ENCODE assay signal across 27 mouse cellular contexts in the genomic region with DNA sequence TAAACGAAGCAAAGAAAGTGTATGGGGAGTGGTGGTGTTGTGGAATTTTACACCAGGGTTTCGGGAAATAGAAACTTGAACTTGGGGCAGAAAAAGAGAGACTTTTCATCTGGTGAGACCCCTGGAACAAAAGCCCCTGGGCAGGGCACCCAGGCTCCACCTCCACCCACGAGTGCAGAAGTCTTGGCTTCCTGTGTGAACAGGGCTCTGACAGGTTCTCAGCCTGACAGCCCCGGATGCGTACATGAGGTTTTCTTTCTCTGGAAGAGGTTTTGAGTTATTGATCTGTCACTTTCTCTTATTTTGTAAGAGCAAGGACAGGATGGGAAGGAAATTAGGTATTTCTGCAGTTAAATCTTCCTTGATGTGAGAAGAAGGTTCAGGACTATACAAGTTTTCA.
DNase-seq lines count a peak whose midpoint lies in the region; ATAC-seq and TF ChIP-seq lines count a peak whose summit lies in the region.
"Had no signal": no experiment of that assay in that cellular context is flagged by ENCODE, and none has a peak within 500 bp of the region (broad histone marks: within the 10 kb centered on the region; RNA-seq: fewer than 3 reads in every experiment).

No protein-coding gene starts in this region.

- peaks cover 19% of the 10 kb centered on the region for H3K4me1 ChIP-seq in intestine, embryonic 14.5 days (replicated peaks; ENCODE audit: control insufficient read depth, insufficient read depth, low read length)
- H3K4me1 ChIP-seq in intestine, postnatal 0 days (replicated peaks; ENCODE audit: control insufficient read depth, insufficient read depth, low read length), result peaks cover 5% of the 10 kb centered on the region; the same call in 1 of the 2 replicates

- H3K36me3 ChIP-seq in intestine, embryonic 14.5 days (ENCODE audit: control insufficient read depth, insufficient read depth, low read length), result no peaks in the 10 kb centered on the region
- no peaks in the 10 kb centered on the region for H3K36me3 ChIP-seq in intestine, postnatal 0 days (ENCODE audit: control insufficient read depth, insufficient read depth)
- H3K36me3 ChIP-seq: embryonic facial prominence, embryonic 15.5 days; intestine, embryonic 15.5 days; limb, embryonic 15.5 days; midbrain, embryonic 13.5 days had no signal

- TF ChIP-seq CTCF in intestine, postnatal 0 days (IDR thresholded peaks at IDR 0.05; ENCODE audit: low read depth), result no peak

- 36% methylated on average over 5 of the region's 5 CpGs for WGBS in intestine, embryonic 14.5 days
- WGBS in intestine, postnatal 0 days, result 59% methylated on average over 5 of the region's 5 CpGs

- peak; percentile 41 for DNase-seq in intestine, embryonic 14.5 days (ENCODE audit: low spot score)
- peak; percentile 11 for DNase-seq in thymus, postnatal 4 days
- DNase-seq in thymus, postnatal 25 days, result no peak
- DNase-seq in naive thymus-derived CD4-positive, alpha-beta T cell, adult 2 months (ENCODE audit: low read depth), result peak; percentile 8
- no peak for DNase-seq in layer of hippocampus, postnatal 25 days (ENCODE audit: extremely low spot score in 1 of 2, low spot score in 1 of 2)
- DNase-seq in left cerebral cortex, adult 8-10 months (ENCODE audit: low spot score in 2 of 2), result no peak
- DNase-seq: adrenal gland, postnatal 25 days; B cell, adult 2 months; cerebellum, adult 8-10 months; cerebellum, postnatal 36 days; gastrocnemius, postnatal 25 days; heart, adult 2 months; heart, postnatal 4 days; kidney, adult 9 months; layer of hippocampus, adult 9-11 months; left cerebral cortex, postnatal 4 days; lung, postnatal 10 days; thymus, adult 2 months had no signal

- H3K27me3 ChIP-seq in intestine, embryonic 14.5 days (replicated peaks; ENCODE audit: control insufficient read depth, insufficient read depth, low read length), result no peaks in the 10 kb centered on the region
- H3K27me3 ChIP-seq in intestine, postnatal 0 days (replicated peaks; ENCODE audit: control insufficient read depth, insufficient read depth, low read length), result no peaks in the 10 kb centered on the region
- H3K27me3 ChIP-seq: embryonic facial prominence, embryonic 15.5 days; intestine, embryonic 15.5 days; limb, embryonic 15.5 days; midbrain, embryonic 13.5 days had no signal

- no peak for ATAC-seq in intestine, embryonic 14.5 days (replicated peaks; ENCODE audit: low FRiP score, low TSS enrichment, low read depth)
- no peak for ATAC-seq in intestine, postnatal 0 days
- ATAC-seq: forebrain, embryonic 16.5 days; intestine, embryonic 15.5 days; midbrain, embryonic 13.5 days had no signal

- no peak overlapping the region for H3K4me2 ChIP-seq in intestine, embryonic 14.5 days (ENCODE audit: low read length)
- H3K4me2 ChIP-seq in intestine, postnatal 0 days (replicated peaks; ENCODE audit: low read depth), result no peak overlapping the region
- H3K4me2 ChIP-seq: embryonic facial prominence, embryonic 15.5 days; hindbrain, embryonic 14.5 days; intestine, embryonic 15.5 days; limb, embryonic 15.5 days; midbrain, embryonic 13.5 days had no signal

- H3K4me3 ChIP-seq in intestine, embryonic 14.5 days (ENCODE audit: low read depth, low read length), result no peak overlapping the region
- H3K4me3 ChIP-seq in intestine, postnatal 0 days (ENCODE audit: low read depth, low read length), result no peak overlapping the region
- H3K4me3 ChIP-seq: embryonic facial prominence, embryonic 15.5 days; heart, adult 2 months; intestine, embryonic 15.5 days; left cerebral cortex, adult 2 months; limb, embryonic 15.5 days; midbrain, embryonic 13.5 days had no signal

- H3K9ac ChIP-seq in intestine, embryonic 14.5 days (ENCODE audit: low read length), result no peak overlapping the region
- H3K9ac ChIP-seq in intestine, postnatal 0 days (ENCODE audit: low read depth, low read length), result no peak overlapping the region
- H3K9ac ChIP-seq: embryonic facial prominence, embryonic 15.5 days; hindbrain, embryonic 14.5 days; intestine, embryonic 15.5 days; limb, embryonic 15.5 days; liver, embryonic 14.5 days; midbrain, embryonic 13.5 days had no signal

- H3K9me3 ChIP-seq in intestine, embryonic 14.5 days (ENCODE audit: control insufficient read depth, low read length), result no peaks in the 10 kb centered on the region
- H3K9me3 ChIP-seq in intestine, postnatal 0 days (ENCODE audit: control insufficient read depth), result no peaks in the 10 kb centered on the region
- H3K9me3 ChIP-seq: embryonic facial prominence, embryonic 15.5 days; intestine, embryonic 15.5 days; limb, embryonic 15.5 days; midbrain, embryonic 13.5 days had no signal

- H3K27ac ChIP-seq in intestine, embryonic 14.5 days (ENCODE audit: low read depth), result no peak overlapping the region
- H3K27ac ChIP-seq in intestine, postnatal 0 days (ENCODE audit: low read depth, low read length), result no peak overlapping the region
- H3K27ac ChIP-seq: embryonic facial prominence, embryonic 15.5 days; heart, adult 2 months; hindbrain, embryonic 14.5 days; intestine, embryonic 15.5 days; left cerebral cortex, adult 2 months; limb, embryonic 15.5 days; liver, embryonic 14.5 days; midbrain, embryonic 13.5 days had no signal

Comparison
In these comparisons a context has a peak if more than half of its experiments do, and no peak if none do; other contexts are left out.
1. DNase-seq: peak in intestine, embryonic 14.5 days (single experiment), thymus, postnatal 4 days (single experiment) and naive thymus-derived CD4-positive, alpha-beta T cell, adult 2 months (single experiment); none in thymus, postnatal 25 days (single experiment), layer of hippocampus, postnatal 25 days (0 of 2) and left cerebral cortex, adult 8-10 months (0 of 2).